Mouse (Mus musculus): ENCODE results near the gene Ggct. TPM values are rescaled to one million over a fixed set of nuclear protein-coding genes. Genes with fewer than 3 reads are reported as not detected.

The Ggct gene
- polyA plus RNA-seq, 1 experiment: 16.6 TPM

GRCm38 (mm10) chr6:55001320-55001719 lies 8.6 kb upstream of the Ggct start:
- Histone ChIP-seq H3K4me3 (ENCODE audit: insufficient read depth, low read length) (no peak overlapping the region), H3K4me1 (ENCODE audit: control insufficient read depth, insufficient read depth, low read length) (no peaks in the 10 kb centered on the region), H3K27ac (ENCODE audit: insufficient read depth, low read length) (no peak overlapping the region)
- TF ChIP-seq CTCF (IDR thresholded peaks at IDR 0.05; ENCODE audit: extremely low read depth, insufficient read depth, low read length) (no peak), POLR2A (IDR thresholded peaks at IDR 0.05; ENCODE audit: extremely low read depth, insufficient read depth, low read length) (no peak)

GRCm38 (mm10) chr6:54997726-54998125 lies 5.0 kb upstream of the Ggct start:
- Histone ChIP-seq H3K4me3 (ENCODE audit: insufficient read depth, low read length) (no peak overlapping the region), H3K4me1 (ENCODE audit: control insufficient read depth, insufficient read depth, low read length) (no peaks in the 10 kb centered on the region)
- TF ChIP-seq CTCF (IDR thresholded peaks at IDR 0.05; ENCODE audit: extremely low read depth, insufficient read depth, low read length): no peak
- TF ChIP-seq POLR2A (IDR thresholded peaks at IDR 0.05; ENCODE audit: extremely low read depth, insufficient read depth, low read length): no peak

GRCm38 (mm10) chr6:54996361-54996760 lies 3.6 kb upstream of the Ggct start:
- TF ChIP-seq CTCF (IDR thresholded peaks at IDR 0.05; ENCODE audit: extremely low read depth, insufficient read depth, low read length) (no peak), POLR2A (IDR thresholded peaks at IDR 0.05; ENCODE audit: extremely low read depth, insufficient read depth, low read length) (no peak)
- no peak overlapping the region for H3K27ac ChIP-seq (ENCODE audit: insufficient read depth, low read length)
- no peaks in the 10 kb centered on the region for H3K4me1 ChIP-seq (ENCODE audit: control insufficient read depth, insufficient read depth, low read length)
- H3K4me3 ChIP-seq (ENCODE audit: insufficient read depth, low read length): no peak overlapping the region

More at GRCm38 (mm10) chr6:54997726-54998125, 5.0 kb upstream of the Ggct start:
- no peak overlapping the region for H3K27ac ChIP-seq (ENCODE audit: insufficient read depth, low read length)

- H3K27ac ChIP-seq (ENCODE audit: insufficient read depth, low read length): peak overlapping the region; percentile 24
- TF ChIP-seq CTCF (IDR thresholded peaks at IDR 0.05; ENCODE audit: extremely low read depth, insufficient read depth, low read length) (no peak), POLR2A (IDR thresholded peaks at IDR 0.05; ENCODE audit: extremely low read depth, insufficient read depth, low read length) (no peak)
- H3K4me3 ChIP-seq (ENCODE audit: insufficient read depth, low read length): peak overlapping the region; percentile 53
- H3K4me1 ChIP-seq (ENCODE audit: control insufficient read depth, insufficient read depth, low read length): no peaks in the 10 kb centered on the region; the same call in 1 of the 2 replicates
These were observed 609 bp downstream of the Ggct start for GRCm38 (mm10) chr6:54992141-54992540.

- Histone ChIP-seq H3K27ac (ENCODE audit: insufficient read depth, low read length) (no peak overlapping the region), H3K4me1 (ENCODE audit: control insufficient read depth, insufficient read depth, low read length) (no peaks in the 10 kb centered on the region; the same call in 1 of the 2 replicates), H3K4me3 (ENCODE audit: insufficient read depth, low read length) (no peak overlapping the region)
- TF ChIP-seq CTCF (IDR thresholded peaks at IDR 0.05; ENCODE audit: extremely low read depth, insufficient read depth, low read length) (no peak), POLR2A (IDR thresholded peaks at IDR 0.05; ENCODE audit: extremely low read depth, insufficient read depth, low read length) (no peak)
These were observed 1.6 kb downstream of the Ggct start for GRCm38 (mm10) chr6:54991189-54991588.

- TF ChIP-seq CTCF (IDR thresholded peaks at IDR 0.05; ENCODE audit: extremely low read depth, insufficient read depth, low read length) (no peak), POLR2A (IDR thresholded peaks at IDR 0.05; ENCODE audit: extremely low read depth, insufficient read depth, low read length) (no peak)
These were observed 4.6 kb downstream of the Ggct start for GRCm38 (mm10) chr6:54988141-54988540.

GRCm38 (mm10) chr6:54984096-54984495 lies 8.7 kb downstream of the Ggct start:
- TF ChIP-seq POLR2A (IDR thresholded peaks at IDR 0.05; ENCODE audit: extremely low read depth, insufficient read depth, low read length): no peak
- Histone ChIP-seq H3K27ac (ENCODE audit: insufficient read depth, low read length) (no peak overlapping the region), H3K4me1 (ENCODE audit: control insufficient read depth, insufficient read depth, low read length) (no peaks in the 10 kb centered on the region), H3K4me3 (ENCODE audit: insufficient read depth, low read length) (no peak overlapping the region)

More at GRCm38 (mm10) chr6:54988141-54988540, 4.6 kb downstream of the Ggct start:
- no peak overlapping the region for H3K27ac ChIP-seq (ENCODE audit: insufficient read depth, low read length)
- H3K4me1 ChIP-seq (ENCODE audit: control insufficient read depth, insufficient read depth, low read length): no peaks in the 10 kb centered on the region; the same call in 1 of the 2 replicates
- no peak overlapping the region for H3K4me3 ChIP-seq (ENCODE audit: insufficient read depth, low read length)

- Histone ChIP-seq H3K4me3 (ENCODE audit: insufficient read depth, low read length) (no peak overlapping the region), H3K4me1 (ENCODE audit: control insufficient read depth, insufficient read depth, low read length) (no peaks in the 10 kb centered on the region), H3K27ac (ENCODE audit: insufficient read depth, low read length) (no peak overlapping the region)
- TF ChIP-seq POLR2A (IDR thresholded peaks at IDR 0.05; ENCODE audit: extremely low read depth, insufficient read depth, low read length) (no peak), CTCF (IDR thresholded peaks at IDR 0.05; ENCODE audit: extremely low read depth, insufficient read depth, low read length) (no peak)
These were observed 9.2 kb downstream of the Ggct start for GRCm38 (mm10) chr6:54983526-54984050.

GRCm38 (mm10) chr6:54979426-54979825 lies 13.3 kb downstream of the Ggct start:
- no peak for TF ChIP-seq POLR2A (IDR thresholded peaks at IDR 0.05; ENCODE audit: extremely low read depth, insufficient read depth, low read length)
- TF ChIP-seq CTCF (IDR thresholded peaks at IDR 0.05; ENCODE audit: extremely low read depth, insufficient read depth, low read length): no peak
- H3K4me1 ChIP-seq (ENCODE audit: control insufficient read depth, insufficient read depth, low read length): no peaks in the 10 kb centered on the region
- H3K27ac ChIP-seq (ENCODE audit: insufficient read depth, low read length): no peak overlapping the region
- H3K4me3 ChIP-seq (ENCODE audit: insufficient read depth, low read length): no peak overlapping the region

GRCm38 (mm10) chr6:54975616-54976015 lies 17.1 kb downstream of the Ggct start:
- TF ChIP-seq CTCF (IDR thresholded peaks at IDR 0.05; ENCODE audit: extremely low read depth, insufficient read depth, low read length) (no peak), POLR2A (IDR thresholded peaks at IDR 0.05; ENCODE audit: extremely low read depth, insufficient read depth, low read length) (no peak)
- Histone ChIP-seq H3K4me3 (ENCODE audit: insufficient read depth, low read length) (no peak overlapping the region), H3K27ac (ENCODE audit: insufficient read depth, low read length) (no peak overlapping the region), H3K4me1 (ENCODE audit: control insufficient read depth, insufficient read depth, low read length) (no peaks in the 10 kb centered on the region)

All from cortical plate, adult 2 months (tissue).